Mouse (Mus musculus) spleen, postnatal 10 days (tissue): Measurements from ENCODE around the gene Dnah6.
A peak's percentile ranks its signal among the peaks of the same experiment; 100 is the strongest.

Experiments used
- DNase-seq, 2 experiments: peaks; one replicate each; pipeline ENCODE4 v3.0.0; 2021 to 2022; ENCODE audit warnings: low spot score in 2 of 2

Dnah6 gene

GRCm38 (mm10) chr6:73028853-73029252 is 192.6 kb downstream of the Dnah6 start:
- no peak for DNase-seq

GRCm38 (mm10) chr6:73027881-73028280 is 193.6 kb downstream of the Dnah6 start:
- DNase-seq = no peak

- DNase-seq = no peak
These were observed 194.6 kb downstream of the Dnah6 start for GRCm38 (mm10) chr6:73026898-73027297.

- DNase-seq = no peak
These were observed 201.4 kb downstream of the Dnah6 start for GRCm38 (mm10) chr6:73020061-73020460.

- DNase-seq = no peak
These were observed 202.6 kb downstream of the Dnah6 start for GRCm38 (mm10) chr6:73018725-73019280.

- no peak for DNase-seq
These were observed 206.9 kb downstream of the Dnah6 start for GRCm38 (mm10) chr6:73014317-73015160.

GRCm38 (mm10) chr6:73012931-73013330 is 208.5 kb downstream of the Dnah6 start:
- DNase-seq = no peak

GRCm38 (mm10) chr6:73011827-73012226 is 209.6 kb downstream of the Dnah6 start:
- DNase-seq = no peak

GRCm38 (mm10) chr6:73010073-73010472 is 211.4 kb downstream of the Dnah6 start:
- DNase-seq = peak; percentile 49 to 72

- no peak for DNase-seq
These were observed 217.8 kb downstream of the Dnah6 start for GRCm38 (mm10) chr6:73003601-73004000.

GRCm38 (mm10) chr6:73002391-73002790 is 219.1 kb downstream of the Dnah6 start:
- no peak for DNase-seq

- DNase-seq = no peak
These were observed 222.6 kb downstream of the Dnah6 start for GRCm38 (mm10) chr6:72998809-72999208.

- DNase-seq = no peak
These were observed 227.8 kb downstream of the Dnah6 start for GRCm38 (mm10) chr6:72993688-72994082.

- DNase-seq = peak in 1 of 2 experiments; percentile 26
These were observed 228.3 kb downstream of the Dnah6 start for GRCm38 (mm10) chr6:72993054-72993687.

- peak in 1 of 2 experiments; percentile 17 for DNase-seq
These were observed 231.2 kb downstream of the Dnah6 start for GRCm38 (mm10) chr6:72990206-72990605.

- no peak for DNase-seq
These were observed 232.3 kb downstream of the Dnah6 start for GRCm38 (mm10) chr6:72989028-72989736.

GRCm38 (mm10) chr6:72982506-72982905 is 238.9 kb downstream of the Dnah6 start:
- DNase-seq = no peak

GRCm38 (mm10) chr6:72981851-72982250 is 239.6 kb downstream of the Dnah6 start:
- DNase-seq = no peak

GRCm38 (mm10) chr6:72981124-72981651 is 240.3 kb downstream of the Dnah6 start:
- no peak for DNase-seq

- DNase-seq = no peak
These were observed 244.6 kb downstream of the Dnah6 start for GRCm38 (mm10) chr6:72976866-72977265.

- no peak for DNase-seq
These were observed 250.4 kb downstream of the Dnah6 start for GRCm38 (mm10) chr6:72971074-72971473.

GRCm38 (mm10) chr6:72969787-72970186 is 251.7 kb downstream of the Dnah6 start:
- DNase-seq = no peak
